Mouse (Mus musculus) hindbrain, embryonic 13.5 days (tissue): ENCODE data around the gene Frmpd3. TPM values are rescaled to one million over a fixed set of nuclear protein-coding genes. Genes with fewer than 3 reads are reported as not detected.
"Not testable (repeated sequence)": the region's sequence is repeated elsewhere in the genome, so short reads cannot be mapped to it uniquely, and the experiment has no call there.

ENCODE experiments used
- ATAC-seq: fragments of 200-750 bp; cut with Nextera tagmentation; 2 replicates; pipeline ENCODE4 v1.8.0; 2017; ENCODE audit warnings: moderate TSS enrichment; ENCODE audit not compliant: low FRiP score
- H3K27ac ChIP-seq: fragments of 300-500 bp; sonication (generic); 2 replicates; pipeline ENCODE4 v1.5.1; 2015; ENCODE audit warnings: inconsistent platforms, mild to moderate bottlenecking, moderate library complexity
- H3K27me3 ChIP-seq: fragments of 300-500 bp; sonication (generic); 2 replicates; pipeline ENCODE4 v1.6.1; 2015; ENCODE audit warnings: mild to moderate bottlenecking, inconsistent platforms
- H3K36me3 ChIP-seq: fragments of 300-500 bp; sonication (generic); 2 replicates; pipeline ENCODE4 v1.6.1; 2015; ENCODE audit warnings: mild to moderate bottlenecking, inconsistent platforms
- H3K4me1 ChIP-seq: fragments of 300-500 bp; sonication (generic); replicated peaks from 2 replicates; pipeline ENCODE4 v1.6.1; 2015; ENCODE audit warnings: inconsistent platforms
- H3K4me2 ChIP-seq: fragments of 300-500 bp; sonication (generic); 2 replicates; pipeline ENCODE4 v1.6.1; 2015; ENCODE audit warnings: inconsistent platforms, mild to moderate bottlenecking, moderate library complexity
- H3K4me3 ChIP-seq: fragments of 300-500 bp; sonication (generic); 2 replicates; pipeline ENCODE4 v1.5.1; 2015; ENCODE audit warnings: mild to moderate bottlenecking, inconsistent platforms
- H3K9ac ChIP-seq: fragments of 300-500 bp; sonication (generic); 2 replicates; pipeline ENCODE4 v1.6.1; 2015; ENCODE audit warnings: mild to moderate bottlenecking, inconsistent platforms
- H3K9me3 ChIP-seq: fragments of 300-500 bp; sonication (generic); 2 replicates; pipeline ENCODE4 v1.6.1; 2016; ENCODE audit warnings: inconsistent platforms
- WGBS: fragments of 180-500 bp; shearing (Covaris S2); methylation state at CpG from one replicate; pipeline ENCODE4 v1.1.7; 2015; 5-methylcytosine and 5-hydroxymethylcytosine counted together
- polyA plus RNA-seq: library from polyadenylated mRNA; unstranded; fragments of >200 nt; fragmentation: Nextera tagmentation; extraction: Ambion mirVana; gene quantifications from 2 replicates; pipeline ENCODE4 v1.2.1, GENCODE M21; 2015

Gene Frmpd3
- polyA plus RNA-seq, result 3.0 and 5.7 TPM in 2 replicates

DNA sequence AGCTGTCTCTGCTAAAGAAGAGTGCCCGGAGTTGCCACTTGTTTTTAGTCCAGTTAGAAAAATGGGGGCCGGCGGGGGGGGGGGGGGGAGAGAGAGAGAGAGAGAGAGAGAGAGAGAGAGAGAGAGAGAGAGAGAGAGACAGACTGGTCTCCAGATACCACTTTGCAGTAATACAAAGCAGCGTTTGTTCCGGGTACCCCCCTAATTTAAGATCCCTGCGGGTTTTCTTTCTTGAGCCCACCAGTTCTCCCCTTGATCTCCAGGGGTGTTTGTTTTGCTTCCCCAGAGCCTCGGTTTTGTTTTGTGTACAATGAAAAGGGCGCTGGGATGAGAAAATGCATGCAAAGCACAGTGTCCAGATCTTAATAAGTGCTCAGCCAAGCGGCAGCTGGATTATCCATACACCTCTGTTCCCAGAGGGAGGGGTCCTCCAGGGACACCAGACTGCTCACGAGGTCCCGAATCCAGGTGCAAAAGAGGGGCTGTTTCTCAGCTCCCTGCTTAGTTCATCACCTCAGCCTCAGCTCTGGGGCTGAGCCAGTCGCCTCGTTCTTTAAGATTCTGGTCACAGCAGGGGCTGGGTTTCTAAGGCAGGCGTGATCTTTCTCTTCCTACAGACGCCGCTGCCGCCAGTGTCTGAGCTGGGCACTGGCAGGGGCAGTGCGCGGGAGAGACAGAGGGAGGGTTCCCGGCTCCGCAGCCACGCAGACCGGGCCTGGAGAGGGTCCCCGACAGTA is at the start of gene Frmpd3:
Frmpd3 (plus strand) TSS at position 608 of the 737 bp plus-strand sequence.
- peak within 1 kb of the TSS; percentile 62 for H3K4me2 ChIP-seq
- H3K36me3 ChIP-seq, result no peaks in the 10 kb centered on the region
- 24% methylated on average over 23 of the region's 24 CpGs for WGBS
- ATAC-seq, result peak; percentile 90
- H3K27ac ChIP-seq, result peak within 1 kb of the TSS; percentile 64
- H3K9me3 ChIP-seq, result no peaks in the 10 kb centered on the region
- H3K4me3 ChIP-seq, result peak within 1 kb of the TSS; percentile 42
- H3K4me1 ChIP-seq, result peaks cover 7% of the 10 kb centered on the region
- peak within 1 kb of the TSS; percentile 68 for H3K9ac ChIP-seq
- peaks cover 57% of the 10 kb centered on the region for H3K27me3 ChIP-seq

DNA sequence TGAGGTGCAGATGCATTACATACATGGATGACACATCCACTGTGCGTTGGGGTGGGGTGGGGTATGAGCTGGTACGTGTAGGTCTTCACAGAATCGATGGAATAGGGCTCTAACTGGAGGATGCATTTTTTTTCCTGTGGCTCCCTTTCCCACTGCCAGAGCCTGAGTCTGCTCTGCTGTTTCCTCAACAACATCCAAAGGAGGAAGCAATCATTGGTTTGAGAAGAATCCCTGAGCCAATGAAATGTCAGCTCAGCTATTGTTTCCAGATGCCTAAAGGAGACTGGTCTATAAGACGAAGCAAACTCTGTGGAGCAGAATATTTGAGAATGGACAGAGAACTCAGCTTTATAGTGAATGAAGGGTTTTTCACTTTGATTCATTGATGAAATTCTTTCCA is 38.3 kb upstream of the Frmpd3 start:
- Histone ChIP-seq H3K4me2 (no peak overlapping the region), H3K4me1 (peaks cover 6% of the 10 kb centered on the region; the same call in 1 of the 2 replicates), H3K9ac (no peak overlapping the region), H3K27me3 (peaks cover 43% of the 10 kb centered on the region), H3K36me3 (no peaks in the 10 kb centered on the region), H3K9me3 (no peaks in the 10 kb centered on the region), H3K4me3 (no peak overlapping the region), H3K27ac (no peak overlapping the region)
- WGBS, result 61% methylated on average over 4 of the region's 4 CpGs
- no peak for ATAC-seq

DNA sequence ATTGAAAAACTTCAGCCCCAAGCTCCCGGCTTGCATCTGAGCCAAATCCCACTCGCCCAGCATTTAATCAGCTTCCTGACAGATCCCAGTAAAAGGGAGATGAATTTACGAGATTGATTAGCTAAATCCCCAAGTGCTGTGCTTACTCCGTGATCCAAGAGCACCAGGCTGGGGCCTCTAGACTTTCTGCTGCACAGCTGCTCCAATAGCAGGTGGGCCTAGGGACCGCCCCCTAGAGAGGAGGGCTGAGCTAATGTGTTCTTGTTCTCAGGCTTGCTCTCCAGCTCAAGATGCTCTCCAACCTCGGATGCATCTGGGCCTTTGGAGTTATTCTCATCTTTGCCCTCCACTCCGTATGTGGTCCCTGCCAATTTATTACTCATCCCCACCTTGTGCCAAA is 36.4 kb upstream of the Frmpd3 start:
- H3K4me1 ChIP-seq, result peaks cover 6% of the 10 kb centered on the region; the same call in 1 of the 2 replicates
- H3K4me3 ChIP-seq, result no peak overlapping the region
- 55% methylated on average over 7 of the region's 7 CpGs for WGBS
- no peaks in the 10 kb centered on the region for H3K36me3 ChIP-seq
- no peak overlapping the region for H3K4me2 ChIP-seq
- no peaks in the 10 kb centered on the region for H3K9me3 ChIP-seq
- H3K27me3 ChIP-seq, result peaks cover 48% of the 10 kb centered on the region
- no peak overlapping the region for H3K9ac ChIP-seq
- no peak overlapping the region for H3K27ac ChIP-seq
- ATAC-seq, result 0 out of 2 replicates have a peak, but pooled peaks have one; percentile 61

GRCm38 (mm10) chrX:140317931-140318330 is 24.1 kb upstream of the Frmpd3 start:
- H3K27me3 ChIP-seq, result peaks cover 17% of the 10 kb centered on the region; the same call in 1 of the 2 replicates
- ATAC-seq, result no peak
- no peak overlapping the region for H3K27ac ChIP-seq
- H3K9me3 ChIP-seq, result no peaks in the 10 kb centered on the region
- H3K4me3 ChIP-seq, result no peak overlapping the region
- WGBS, result 63% methylated on average over 4 of the region's 4 CpGs
- no peaks in the 10 kb centered on the region for H3K4me1 ChIP-seq
- H3K36me3 ChIP-seq, result no peaks in the 10 kb centered on the region
- no peak overlapping the region for H3K9ac ChIP-seq
- H3K4me2 ChIP-seq, result no peak overlapping the region

DNA sequence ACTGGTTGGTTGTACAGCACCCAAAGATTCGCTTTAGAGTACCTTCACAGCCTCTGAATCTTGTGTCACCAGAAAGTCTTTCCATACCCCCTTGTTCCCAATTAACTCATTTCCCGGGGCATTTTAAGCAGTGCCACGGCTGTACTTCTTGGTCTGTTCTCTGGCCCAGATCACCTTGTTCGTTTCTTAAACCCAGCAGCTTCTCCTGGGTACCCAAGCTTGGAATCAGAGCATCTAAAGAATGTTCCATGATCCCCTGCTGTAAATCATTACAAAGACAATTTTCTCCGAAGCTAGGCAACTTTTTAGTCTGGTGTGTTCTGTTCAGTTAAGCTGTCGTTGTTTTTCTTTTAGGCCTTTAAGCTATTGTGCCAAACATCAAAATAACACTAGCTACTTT is 22.9 kb upstream of the Frmpd3 start:
- Histone ChIP-seq H3K27ac (no peak overlapping the region), H3K9ac (no peak overlapping the region), H3K36me3 (no peaks in the 10 kb centered on the region), H3K4me1 (no peaks in the 10 kb centered on the region), H3K4me3 (no peak overlapping the region), H3K27me3 (peaks cover 16% of the 10 kb centered on the region; the same call in 1 of the 2 replicates), H3K4me2 (no peak overlapping the region), H3K9me3 (no peaks in the 10 kb centered on the region)
- ATAC-seq, result no peak
- 72% methylated on average over 6 of the region's 6 CpGs for whole genome bisulfite sequencing

- H3K4me1 ChIP-seq, H3K27me3 ChIP-seq, H3K27ac ChIP-seq, ATAC-seq, H3K9me3 ChIP-seq, H3K4me3 ChIP-seq, H3K9ac ChIP-seq, H3K4me2 ChIP-seq, H3K36me3 ChIP-seq: not testable (repeated sequence)
- WGBS, result 81% methylated on average over 1 of the region's 1 CpGs
These were observed 21.4 kb upstream of the Frmpd3 start for GRCm38 (mm10) chrX:140320671-140321070.

DNA sequence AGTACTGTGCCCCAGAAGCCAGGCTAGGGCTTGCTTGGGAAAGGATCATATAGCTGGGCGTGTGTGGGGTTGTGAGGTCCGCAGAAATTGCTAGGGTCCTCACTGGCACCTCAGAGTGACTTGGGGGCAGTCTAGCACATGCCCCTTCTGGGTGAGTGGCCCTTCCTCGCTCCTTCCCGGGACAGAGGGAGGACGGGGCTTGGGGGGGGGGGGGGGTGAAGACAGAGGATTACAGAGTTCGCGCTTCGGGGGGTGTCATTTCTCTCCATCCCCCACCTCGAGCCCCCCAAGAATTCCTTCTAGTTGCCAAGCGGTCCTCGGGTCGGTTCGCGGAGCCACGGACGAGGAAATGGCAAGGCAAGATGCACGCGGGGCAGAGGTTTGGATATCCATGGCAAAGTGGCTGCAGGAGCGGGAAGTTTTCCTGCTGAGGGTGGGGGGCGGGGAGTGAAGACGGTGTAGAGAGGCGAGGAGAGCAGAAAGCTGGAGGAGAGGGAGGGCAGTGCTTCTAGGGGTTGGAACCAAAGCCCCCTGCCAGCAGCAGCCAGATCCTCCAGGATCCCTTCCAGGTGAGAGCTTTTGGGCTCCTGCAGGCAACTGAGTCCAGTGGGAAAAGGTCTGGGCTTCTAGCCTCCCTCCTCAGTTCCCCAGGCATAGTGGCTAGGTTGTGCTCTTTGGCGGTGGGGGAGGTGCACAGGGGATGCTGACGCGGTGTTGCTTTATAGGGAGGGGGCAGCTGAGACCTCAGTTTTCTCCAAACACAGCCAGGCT is 515 bp downstream of the Frmpd3 start:
- Histone ChIP-seq H3K4me3 (peak overlapping the region; percentile 42), H3K4me1 (peaks cover 7% of the 10 kb centered on the region), H3K36me3 (no peaks in the 10 kb centered on the region), H3K9me3 (no peaks in the 10 kb centered on the region), H3K27ac (peak overlapping the region; percentile 64), H3K27me3 (peaks cover 58% of the 10 kb centered on the region), H3K4me2 (peak overlapping the region; percentile 62), H3K9ac (peak overlapping the region; percentile 68)
- 18% methylated on average over 24 of the region's 25 CpGs for WGBS
- ATAC-seq, result peak; percentile 64

DNA sequence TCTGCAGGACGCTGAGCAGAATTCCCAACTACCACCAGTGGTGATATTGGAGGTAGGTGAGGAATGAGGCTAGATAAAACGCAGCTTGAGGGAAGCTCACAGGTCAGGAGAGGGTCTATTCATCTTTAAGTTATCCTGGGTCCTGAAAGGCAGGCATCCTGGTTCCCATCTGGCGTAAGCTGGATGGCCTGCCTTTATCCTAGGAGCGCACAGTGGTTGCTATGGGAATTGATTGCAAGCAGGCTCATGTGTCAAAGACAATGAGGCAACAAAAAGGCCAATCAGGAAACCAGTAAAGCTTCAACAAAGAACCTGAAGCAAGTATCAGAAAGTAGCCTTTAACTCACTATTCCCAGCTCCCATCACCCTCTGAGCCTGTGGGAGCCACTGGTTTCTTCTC is 33.6 kb downstream of the Frmpd3 start:
- WGBS, result 26% methylated on average over 4 of the region's 4 CpGs
- Histone ChIP-seq H3K27me3 (peaks cover 32% of the 10 kb centered on the region), H3K4me2 (no peak overlapping the region), H3K4me1 (peaks cover 9% of the 10 kb centered on the region; the same call in 1 of the 2 replicates), H3K27ac (no peak overlapping the region), H3K9me3 (no peaks in the 10 kb centered on the region), H3K9ac (no peak overlapping the region), H3K36me3 (no peaks in the 10 kb centered on the region), H3K4me3 (no peak overlapping the region)
- ATAC-seq, result peak; percentile 43; the same call in 1 of the 2 replicates

- Histone ChIP-seq H3K27me3 (peaks cover 20% of the 10 kb centered on the region; the same call in 1 of the 2 replicates), H3K4me2 (no peak overlapping the region), H3K4me3 (no peak overlapping the region), H3K27ac (no peak overlapping the region), H3K4me1 (no peaks in the 10 kb centered on the region), H3K9ac (no peak overlapping the region), H3K36me3 (no peaks in the 10 kb centered on the region), H3K9me3 (no peaks in the 10 kb centered on the region)
- ATAC-seq, result no peak
- 35% methylated on average over 3 of the region's 3 CpGs for WGBS
These were observed 57.9 kb downstream of the Frmpd3 start for GRCm38 (mm10) chrX:140399986-140400385.

DNA sequence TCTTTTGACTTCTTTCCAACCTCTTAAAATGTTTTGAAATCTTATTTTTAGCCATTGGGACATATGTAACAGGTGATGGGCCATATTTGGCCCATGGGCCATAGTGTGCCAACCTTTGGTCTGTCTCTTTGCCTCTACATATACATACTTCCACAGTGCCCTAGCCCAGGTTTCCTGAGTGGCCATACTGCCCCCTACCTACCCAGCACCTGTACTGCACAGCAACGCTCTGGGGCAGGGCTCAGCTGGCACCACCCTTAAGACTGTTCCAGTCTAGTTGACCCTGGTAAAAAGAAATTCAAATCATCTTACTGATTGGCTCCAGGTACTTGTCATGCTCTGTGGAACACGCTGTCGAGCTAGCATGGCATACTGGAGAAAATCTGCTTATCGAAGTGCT is 60.8 kb downstream of the Frmpd3 start:
- Histone ChIP-seq H3K4me1 (no peaks in the 10 kb centered on the region), H3K27me3 (peaks cover 27% of the 10 kb centered on the region; the same call in 1 of the 2 replicates), H3K9ac (no peak overlapping the region), H3K27ac (no peak overlapping the region), H3K9me3 (no peaks in the 10 kb centered on the region), H3K4me2 (no peak overlapping the region), H3K36me3 (no peaks in the 10 kb centered on the region), H3K4me3 (no peak overlapping the region)
- no peak for ATAC-seq
- 48% methylated on average over 4 of the region's 4 CpGs for WGBS

DNA sequence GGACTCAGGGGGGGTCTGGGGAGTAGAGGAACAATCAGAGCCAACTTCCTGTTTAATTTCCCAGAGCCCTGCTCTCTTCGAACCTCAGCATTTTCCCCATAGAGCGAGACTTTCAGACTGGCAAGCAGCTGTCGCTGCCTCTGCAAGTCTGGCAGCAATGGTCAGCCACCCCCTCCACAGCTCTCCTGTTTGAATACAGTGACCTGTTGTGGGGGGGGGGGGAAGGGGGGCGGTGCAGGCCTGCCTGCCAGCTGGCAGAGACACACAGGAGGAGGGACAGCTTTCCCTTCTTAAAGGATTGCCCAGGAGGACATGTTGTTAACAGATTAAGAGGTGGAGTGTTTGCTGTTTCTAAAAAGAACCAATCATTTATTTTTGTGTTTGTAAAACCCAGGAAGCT is 64.0 kb downstream of the Frmpd3 start:
- WGBS, result 42% methylated on average over 3 of the region's 4 CpGs

DNA sequence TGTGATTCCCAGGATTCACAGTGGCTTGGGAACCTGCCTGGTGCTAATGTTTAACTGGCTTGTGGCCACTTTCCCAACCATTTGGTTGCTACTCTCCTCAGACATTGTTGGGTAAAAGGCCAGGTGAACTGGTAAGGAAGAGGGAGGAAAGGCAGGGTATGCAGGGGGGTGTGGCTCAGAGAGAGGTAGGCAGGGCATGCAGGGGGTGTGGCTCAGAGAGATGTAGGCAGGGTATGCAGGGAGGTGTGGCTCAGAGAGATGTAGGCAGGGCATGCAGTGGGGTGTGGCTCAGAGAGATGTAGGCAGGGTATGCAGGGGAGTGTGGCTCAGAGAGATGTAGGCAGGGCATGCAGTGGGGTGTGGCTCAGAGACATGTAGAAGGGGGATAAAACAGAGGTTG is 64.4 kb downstream of the Frmpd3 start:
- ATAC-seq, result no peak
- no peak overlapping the region for H3K4me3 ChIP-seq
- H3K4me2 ChIP-seq, result no peak overlapping the region
- no peaks in the 10 kb centered on the region for H3K4me1 ChIP-seq
- H3K9me3 ChIP-seq, result no peaks in the 10 kb centered on the region
- H3K27me3 ChIP-seq, result peaks cover 12% of the 10 kb centered on the region; the same call in 1 of the 2 replicates
- no peak overlapping the region for H3K27ac ChIP-seq
- no peak overlapping the region for H3K9ac ChIP-seq
- no peaks in the 10 kb centered on the region for H3K36me3 ChIP-seq

More for the DNA sequence above, 64.0 kb downstream of the Frmpd3 start:
- H3K27ac ChIP-seq, result no peak overlapping the region
- H3K36me3 ChIP-seq, result no peaks in the 10 kb centered on the region
- H3K4me3 ChIP-seq, result no peak overlapping the region
- peaks cover 12% of the 10 kb centered on the region; the same call in 1 of the 2 replicates for H3K27me3 ChIP-seq
- no peaks in the 10 kb centered on the region for H3K4me1 ChIP-seq
- no peaks in the 10 kb centered on the region for H3K9me3 ChIP-seq
- ATAC-seq, result peak; percentile 68; the same call in 1 of the 2 replicates
- no peak overlapping the region for H3K9ac ChIP-seq
- H3K4me2 ChIP-seq, result no peak overlapping the region
